Mouse (Mus musculus): ENCODE measurements around the gene Slc22a13. TPM values are rescaled to one million over a fixed set of nuclear protein-coding genes. Genes with fewer than 3 reads are reported as not detected.
"Not testable (repeated sequence)": the region's sequence is repeated elsewhere in the genome, so short reads cannot be mapped to it uniquely, and the experiment has no call there.

Gene Slc22a13
- polyA plus RNA-seq, 1 experiment, result not detected

- H3K4me1 ChIP-seq (ENCODE audit: control insufficient read depth, insufficient read depth, low read length), result peaks cover 13% of the 10 kb centered on the region
- H3K27ac ChIP-seq (ENCODE audit: insufficient read depth, low read depth, low read length), result no peak overlapping the region
- 54% methylated on average over 10 of the region's 10 CpGs for WGBS
Measured at GRCm38 (mm10) chr9:119240286-119240997, 31.5 kb upstream of the Slc22a13 start.

DNA sequence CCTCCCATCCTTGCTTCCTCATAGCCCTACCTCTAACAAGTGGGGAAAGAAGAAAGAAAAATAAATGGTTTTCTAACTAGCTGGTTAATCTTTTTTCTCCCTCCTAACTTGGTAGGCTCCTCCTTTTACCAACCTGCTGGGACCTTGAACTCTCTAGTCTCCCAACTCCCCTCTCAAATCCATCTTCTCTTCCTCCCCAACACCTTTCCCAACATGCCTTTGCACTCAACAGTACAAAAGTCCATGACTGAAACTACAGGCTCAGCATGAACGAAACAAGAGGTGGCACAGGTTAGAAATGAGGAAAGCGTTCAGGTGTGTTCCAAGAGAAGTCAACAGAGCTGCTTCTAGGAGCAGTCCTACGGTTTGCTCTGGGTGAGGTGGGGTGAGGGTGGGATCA is 30.4 kb upstream of the Slc22a13 start:
- no peak overlapping the region for H3K4me3 ChIP-seq (ENCODE audit: insufficient read depth, low read depth, low read length)
- no peak overlapping the region for H3K27ac ChIP-seq (ENCODE audit: insufficient read depth, low read depth, low read length)
- WGBS, result 93% methylated on average over 3 of the region's 3 CpGs
- peaks cover 13% of the 10 kb centered on the region for H3K4me1 ChIP-seq (ENCODE audit: control insufficient read depth, insufficient read depth, low read length)
- no peak for TF ChIP-seq CTCF (IDR thresholded peaks at IDR 0.05; ENCODE audit: insufficient read depth, low read depth, low read length)
- TF ChIP-seq POLR2A (IDR thresholded peaks at IDR 0.05; ENCODE audit: insufficient read depth, low read depth, low read length), result no peak

More at GRCm38 (mm10) chr9:119240286-119240997, 31.5 kb upstream of the Slc22a13 start:
- H3K4me3 ChIP-seq (ENCODE audit: insufficient read depth, low read depth, low read length), result no peak overlapping the region
- TF ChIP-seq POLR2A (IDR thresholded peaks at IDR 0.05; ENCODE audit: insufficient read depth, low read depth, low read length) (no peak), CTCF (IDR thresholded peaks at IDR 0.05; ENCODE audit: insufficient read depth, low read depth, low read length) (no peak)

GRCm38 (mm10) chr9:119238796-119239195 is 29.9 kb upstream of the Slc22a13 start:
- peaks cover 13% of the 10 kb centered on the region for H3K4me1 ChIP-seq (ENCODE audit: control insufficient read depth, insufficient read depth, low read length)
- 80% methylated on average over 4 of the region's 4 CpGs for WGBS
- TF ChIP-seq CTCF (IDR thresholded peaks at IDR 0.05; ENCODE audit: insufficient read depth, low read depth, low read length) (no peak), POLR2A (IDR thresholded peaks at IDR 0.05; ENCODE audit: insufficient read depth, low read depth, low read length) (no peak)
- H3K4me3 ChIP-seq (ENCODE audit: insufficient read depth, low read depth, low read length), result no peak overlapping the region
- H3K27ac ChIP-seq (ENCODE audit: insufficient read depth, low read depth, low read length), result no peak overlapping the region

DNA sequence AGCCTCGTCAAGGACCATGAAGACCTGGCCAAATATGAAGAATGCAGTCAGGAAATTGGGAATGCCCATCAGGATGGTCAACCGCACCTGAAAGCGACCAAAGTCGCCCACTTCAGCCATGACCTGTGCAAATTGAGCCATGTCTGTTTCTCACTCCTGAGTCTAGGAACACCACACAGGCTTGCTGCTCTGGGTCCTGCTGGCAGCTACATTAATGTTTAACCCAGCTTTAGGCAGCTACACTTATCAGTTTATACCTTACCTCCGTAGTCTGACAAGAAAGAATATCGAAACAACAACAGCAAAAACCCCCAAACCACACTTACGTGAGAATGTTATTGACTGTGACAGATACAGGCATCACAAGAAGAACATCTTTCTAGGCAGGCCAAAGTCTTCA is 22.7 kb upstream of the Slc22a13 start:
- Histone ChIP-seq H3K4me3 (ENCODE audit: insufficient read depth, low read depth, low read length) (no peak overlapping the region), H3K27ac (ENCODE audit: insufficient read depth, low read depth, low read length) (no peak overlapping the region), H3K4me1 (ENCODE audit: control insufficient read depth, insufficient read depth, low read length) (no peaks in the 10 kb centered on the region)
- TF ChIP-seq POLR2A (IDR thresholded peaks at IDR 0.05; ENCODE audit: insufficient read depth, low read depth, low read length) (no peak), CTCF (IDR thresholded peaks at IDR 0.05; ENCODE audit: insufficient read depth, low read depth, low read length) (no peak)
- WGBS, result 97% methylated on average over 7 of the region's 7 CpGs

DNA sequence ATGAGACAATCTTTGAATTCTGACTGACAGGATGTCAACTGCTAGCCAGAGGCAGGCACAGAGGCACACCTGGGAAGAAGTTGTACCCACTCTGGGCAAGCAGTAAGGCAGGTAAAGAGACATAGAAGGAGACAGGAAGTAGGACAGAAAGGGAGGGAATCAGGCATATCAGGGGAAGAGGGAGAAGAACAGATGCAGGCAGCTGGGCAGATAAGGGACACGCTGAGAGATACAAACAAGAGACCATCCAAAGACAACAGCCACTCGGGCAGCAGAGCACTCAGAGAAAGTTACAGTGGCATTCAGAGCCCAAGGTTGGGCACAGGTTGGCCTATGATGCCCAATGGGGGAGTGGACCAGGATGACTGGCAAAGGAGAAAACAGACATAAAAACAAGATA is 21.9 kb upstream of the Slc22a13 start:
- TF ChIP-seq POLR2A (IDR thresholded peaks at IDR 0.05; ENCODE audit: insufficient read depth, low read depth, low read length), result no peak
- no peak for TF ChIP-seq CTCF (IDR thresholded peaks at IDR 0.05; ENCODE audit: insufficient read depth, low read depth, low read length)
- H3K4me3 ChIP-seq (ENCODE audit: insufficient read depth, low read depth, low read length), result no peak overlapping the region
- no peak overlapping the region for H3K27ac ChIP-seq (ENCODE audit: insufficient read depth, low read depth, low read length)
- 86% methylated on average over 2 of the region's 2 CpGs for WGBS
- no peaks in the 10 kb centered on the region for H3K4me1 ChIP-seq (ENCODE audit: control insufficient read depth, insufficient read depth, low read length)

- Histone ChIP-seq H3K4me1 (ENCODE audit: control insufficient read depth, insufficient read depth, low read length) (no peaks in the 10 kb centered on the region), H3K4me3 (ENCODE audit: insufficient read depth, low read depth, low read length) (no peak overlapping the region), H3K27ac (ENCODE audit: insufficient read depth, low read depth, low read length) (no peak overlapping the region)
- 84% methylated on average over 4 of the region's 4 CpGs for WGBS
- TF ChIP-seq POLR2A (IDR thresholded peaks at IDR 0.05; ENCODE audit: insufficient read depth, low read depth, low read length) (no peak), CTCF (IDR thresholded peaks at IDR 0.05; ENCODE audit: insufficient read depth, low read depth, low read length) (no peak)
Measured at GRCm38 (mm10) chr9:119220249-119220648, 11.4 kb upstream of the Slc22a13 start.

DNA sequence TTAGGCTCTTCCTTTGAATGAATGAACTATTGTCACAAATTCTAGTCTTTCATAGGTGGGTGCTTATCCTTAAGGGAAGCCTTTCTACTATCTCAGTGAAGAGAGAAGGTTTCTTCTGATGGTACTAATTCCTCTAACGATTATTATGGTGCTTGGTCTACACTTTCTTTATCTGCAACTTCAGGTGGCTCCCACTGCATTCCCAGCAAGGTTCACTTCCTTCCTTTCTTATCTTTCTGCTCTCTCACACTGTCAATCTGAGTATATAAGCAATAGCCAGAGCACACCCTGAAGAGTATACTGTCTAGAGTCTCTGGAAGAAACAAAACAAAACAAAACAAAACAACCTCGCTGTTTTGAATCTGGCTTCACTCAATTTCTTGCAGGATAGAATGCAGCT is 10.8 kb upstream of the Slc22a13 start:
- 83% methylated on average over 2 of the region's 2 CpGs for WGBS
- no peak overlapping the region for H3K4me3 ChIP-seq (ENCODE audit: insufficient read depth, low read depth, low read length)
- no peak for TF ChIP-seq CTCF (IDR thresholded peaks at IDR 0.05; ENCODE audit: insufficient read depth, low read depth, low read length)
- TF ChIP-seq POLR2A (IDR thresholded peaks at IDR 0.05; ENCODE audit: insufficient read depth, low read depth, low read length), result no peak
- H3K4me1 ChIP-seq (ENCODE audit: control insufficient read depth, insufficient read depth, low read length), result no peaks in the 10 kb centered on the region
- no peak overlapping the region for H3K27ac ChIP-seq (ENCODE audit: insufficient read depth, low read depth, low read length)

- 84% methylated on average over 2 of the region's 2 CpGs for WGBS
- not testable (repeated sequence) for H3K27ac ChIP-seq (ENCODE audit: insufficient read depth, low read depth, low read length); H3K4me3 ChIP-seq (ENCODE audit: insufficient read depth, low read depth, low read length); H3K4me1 ChIP-seq (ENCODE audit: control insufficient read depth, insufficient read depth, low read length)
Measured at GRCm38 (mm10) chr9:119215341-119215740, 6.4 kb upstream of the Slc22a13 start.

DNA sequence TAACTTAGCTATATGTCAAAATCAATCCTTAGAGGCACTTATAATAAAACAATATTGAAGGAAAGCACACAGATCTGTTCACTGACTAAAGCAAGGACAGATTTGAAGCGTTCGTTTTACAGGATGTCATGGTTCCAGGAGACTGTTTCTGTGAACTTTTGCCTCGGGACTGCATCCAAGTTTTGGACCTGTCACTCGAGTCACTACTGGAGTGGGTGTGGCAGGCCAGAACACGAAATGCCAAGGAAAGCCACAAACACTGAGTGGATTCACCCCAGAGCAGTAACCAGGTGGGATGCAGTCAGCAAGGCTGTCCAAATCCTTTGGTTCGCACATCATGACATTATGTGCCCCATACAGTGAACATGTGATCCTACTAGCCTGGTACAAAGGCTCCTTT is 5.7 kb upstream of the Slc22a13 start:
- no peak overlapping the region for H3K4me3 ChIP-seq (ENCODE audit: insufficient read depth, low read depth, low read length)
- H3K4me1 ChIP-seq (ENCODE audit: control insufficient read depth, insufficient read depth, low read length), result no peaks in the 10 kb centered on the region
- 89% methylated on average over 6 of the region's 6 CpGs for WGBS
- no peak overlapping the region for H3K27ac ChIP-seq (ENCODE audit: insufficient read depth, low read depth, low read length)
- TF ChIP-seq POLR2A (IDR thresholded peaks at IDR 0.05; ENCODE audit: insufficient read depth, low read depth, low read length), result no peak
- no peak for TF ChIP-seq CTCF (IDR thresholded peaks at IDR 0.05; ENCODE audit: insufficient read depth, low read depth, low read length)

- 77% methylated on average over 8 of the region's 8 CpGs for WGBS
- TF ChIP-seq POLR2A (IDR thresholded peaks at IDR 0.05; ENCODE audit: insufficient read depth, low read depth, low read length) (no peak), CTCF (IDR thresholded peaks at IDR 0.05; ENCODE audit: insufficient read depth, low read depth, low read length) (no peak)
Measured at GRCm38 (mm10) chr9:119212996-119213395, 4.1 kb upstream of the Slc22a13 start.

More at GRCm38 (mm10) chr9:119212996-119213395, 4.1 kb upstream of the Slc22a13 start:
- Histone ChIP-seq H3K4me1 (ENCODE audit: control insufficient read depth, insufficient read depth, low read length) (no peaks in the 10 kb centered on the region), H3K4me3 (ENCODE audit: insufficient read depth, low read depth, low read length) (no peak overlapping the region), H3K27ac (ENCODE audit: insufficient read depth, low read depth, low read length) (no peak overlapping the region)

All from olfactory bulb, adult 2 months (tissue).